Mouse (Mus musculus) right cerebral cortex, postnatal 10 days (tissue): ENCODE data around the gene Hhat.

ENCODE experiments used
- DNase-seq, 2 experiments: peaks; one replicate each; pipeline ENCODE4 v3.0.0; 2021; ENCODE audit warnings: low spot score in 2 of 2

The Hhat gene

GRCm38 (mm10) chr1:192497505-192497904 lies 273.5 kb downstream of the Hhat start:
- no peak for DNase-seq

- no peak for DNase-seq
Measured at GRCm38 (mm10) chr1:192489908-192490825, 280.9 kb downstream of the Hhat start.

GRCm38 (mm10) chr1:192487571-192487970 lies 283.5 kb downstream of the Hhat start:
- DNase-seq: no peak

DNA sequence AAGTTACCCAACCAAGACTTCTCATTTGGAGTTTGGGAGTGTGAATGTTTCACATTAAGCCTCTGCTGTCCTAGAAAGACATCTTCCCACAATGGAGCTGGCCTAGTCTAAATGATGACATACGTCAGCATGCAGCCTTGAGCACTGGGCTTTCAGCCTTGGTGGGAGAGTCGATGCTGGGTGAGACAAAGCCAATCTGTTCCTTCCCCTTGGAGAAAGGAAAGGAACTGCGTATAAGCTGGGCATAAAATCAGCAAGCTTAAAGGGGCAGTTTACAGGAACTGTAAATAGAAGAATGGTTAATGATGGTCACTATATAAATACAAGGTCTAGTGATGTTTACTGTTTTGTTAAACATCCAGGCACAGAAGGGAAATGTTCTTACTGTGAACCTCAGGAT lies 286.0 kb downstream of the Hhat start:
- DNase-seq: peak in 1 of 2 experiments; percentile 59

DNA sequence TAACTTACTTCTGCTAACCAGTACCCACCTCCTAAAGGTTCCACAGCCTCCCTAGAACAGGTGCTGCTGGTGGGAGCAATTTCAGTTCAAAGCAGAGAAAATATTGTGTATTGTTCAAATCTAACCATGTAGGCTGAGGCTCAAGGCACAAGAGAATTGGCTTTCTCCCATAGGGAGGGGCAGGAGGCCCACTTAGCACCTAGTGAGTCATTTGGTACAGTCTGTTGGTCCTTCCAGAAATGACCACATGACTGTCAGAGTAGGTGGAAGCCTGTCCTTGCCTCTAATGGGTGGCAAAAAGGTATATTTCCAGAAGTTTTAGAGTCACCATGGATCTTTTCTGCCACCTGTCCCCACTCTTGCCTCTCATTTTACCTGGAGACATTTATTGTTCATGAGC lies 289.6 kb downstream of the Hhat start:
- DNase-seq: no peak

DNA sequence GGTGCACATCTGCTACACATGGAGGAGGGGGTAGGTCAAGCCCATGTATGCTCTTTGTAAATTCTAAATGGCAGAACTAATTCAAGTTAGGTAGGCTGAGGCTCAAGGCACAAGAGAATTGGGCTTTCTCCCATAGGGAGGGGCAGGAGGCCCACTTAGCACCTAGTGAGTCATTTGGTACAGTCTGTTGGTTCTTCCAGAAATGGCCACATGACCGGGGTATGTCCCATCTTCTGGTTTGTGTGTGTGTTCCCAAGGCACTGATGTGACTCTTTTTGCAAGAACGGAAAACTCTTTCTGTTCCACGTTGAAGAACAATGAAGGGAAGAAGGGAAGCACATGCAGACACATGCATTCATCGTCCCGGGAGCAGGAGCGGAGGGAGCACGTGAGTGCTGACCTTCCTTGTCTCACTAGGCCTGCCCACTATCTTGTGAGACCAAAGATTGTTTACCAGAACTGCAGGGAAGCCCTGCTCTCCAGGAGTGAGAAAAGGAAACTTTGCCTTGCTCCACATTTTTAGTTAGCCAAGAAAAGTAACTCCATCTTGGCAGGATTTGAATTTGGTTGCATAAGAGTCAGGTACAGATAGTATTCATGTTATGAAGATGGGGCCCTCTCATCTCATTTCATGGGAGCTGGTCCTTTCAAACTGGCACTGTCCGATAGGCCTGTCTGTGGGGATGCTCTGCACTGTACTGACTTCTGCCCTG lies 290.8 kb downstream of the Hhat start:
- no peak for DNase-seq

DNA sequence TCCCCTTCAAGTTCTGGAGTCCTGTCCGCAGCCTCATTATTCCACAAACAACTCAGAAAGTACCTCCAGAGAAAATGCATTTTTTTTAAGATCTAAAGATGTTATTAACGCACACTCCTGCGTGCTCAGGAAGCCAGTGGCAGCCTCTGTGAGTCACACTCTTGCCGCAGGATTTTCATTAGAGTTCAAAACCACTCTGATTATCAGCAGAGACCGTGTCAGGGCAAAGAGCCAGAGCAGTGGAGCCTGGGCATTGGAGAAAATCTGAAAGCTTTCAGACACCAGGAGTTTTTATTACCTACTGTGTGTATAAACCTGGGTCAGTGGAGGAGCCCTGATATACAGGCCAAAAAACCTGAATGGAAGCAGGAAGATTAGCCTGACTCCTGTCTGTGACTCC lies 292.8 kb downstream of the Hhat start:
- DNase-seq: no peak

DNA sequence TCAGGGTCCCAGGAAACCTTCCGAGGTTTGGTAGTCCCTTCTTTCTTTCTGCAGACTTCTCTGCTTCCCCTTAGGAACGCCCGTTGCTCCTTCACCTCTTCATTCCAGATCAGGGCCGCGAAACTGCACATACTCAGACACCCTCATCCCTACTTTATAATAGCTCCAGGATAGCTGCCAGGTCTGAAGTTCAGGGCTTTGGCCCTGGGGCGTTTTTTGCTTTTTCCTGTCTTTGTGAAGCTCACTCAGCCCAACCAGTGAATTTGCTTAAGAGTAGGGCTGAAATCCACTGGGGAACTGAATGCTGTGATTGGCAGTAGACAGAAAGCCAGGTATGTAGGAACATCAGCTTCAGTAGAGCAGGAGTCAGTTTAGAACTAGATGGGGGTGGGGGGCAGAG lies 293.5 kb downstream of the Hhat start:
- DNase-seq: no peak

DNA sequence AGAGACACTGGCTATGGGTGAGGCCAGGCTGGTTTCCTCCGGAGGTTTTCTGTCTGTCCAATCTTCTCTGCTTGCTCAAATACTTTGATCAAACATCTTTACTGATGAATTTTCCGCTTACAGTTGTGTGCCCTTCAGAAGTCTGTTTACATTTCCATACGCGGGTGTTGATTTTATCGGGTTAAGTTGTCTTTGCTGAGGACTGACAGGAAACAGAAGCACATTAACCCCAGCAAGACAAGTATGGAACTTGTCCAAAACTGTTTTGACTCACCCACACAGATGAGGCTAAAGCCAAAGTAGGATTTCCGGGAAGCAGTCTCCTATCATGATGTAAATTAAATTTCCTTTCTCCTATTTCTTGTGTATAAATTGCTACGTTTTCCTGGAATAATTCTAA lies 294.3 kb downstream of the Hhat start:
- DNase-seq: no peak

- DNase-seq: no peak
Measured at GRCm38 (mm10) chr1:192473134-192473533, 297.9 kb downstream of the Hhat start.

DNA sequence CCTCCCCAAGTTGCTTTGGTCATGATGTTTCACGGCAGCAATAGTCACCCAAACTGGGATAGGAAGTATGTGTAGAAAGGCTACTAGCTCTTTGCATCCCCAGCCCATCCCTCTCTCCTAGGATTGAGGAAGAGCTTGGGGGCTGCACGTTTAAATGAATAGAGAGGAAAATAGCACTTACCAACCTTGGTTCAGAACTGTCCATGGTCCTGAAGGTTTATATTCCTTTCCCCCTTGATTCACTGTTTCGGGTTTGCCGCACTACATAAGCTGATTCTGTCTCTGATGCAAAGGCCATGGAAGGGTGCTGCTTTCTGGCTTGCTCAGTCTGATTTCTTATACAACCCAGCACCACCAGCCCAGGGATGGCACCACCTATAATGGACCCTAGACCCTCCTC lies 298.7 kb downstream of the Hhat start:
- DNase-seq: no peak

DNA sequence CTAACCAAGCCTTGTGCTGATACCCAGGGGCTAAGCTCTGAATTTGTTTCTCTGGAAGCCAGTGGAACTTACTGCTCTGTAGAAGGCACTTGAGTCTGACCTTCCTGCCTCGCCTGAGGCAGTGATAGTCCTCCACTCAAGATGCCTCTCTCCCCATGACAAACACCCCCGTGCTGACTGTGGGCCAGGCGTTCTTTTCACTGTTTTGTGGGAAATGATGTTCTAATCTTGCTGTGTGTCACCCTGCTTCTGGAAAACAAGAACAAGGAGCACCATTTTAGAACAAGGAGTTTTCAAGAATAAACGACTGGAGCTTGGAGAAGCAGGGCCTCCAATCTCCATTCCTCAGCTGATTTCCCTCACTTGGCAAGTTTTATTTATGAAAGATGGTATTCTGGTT lies 307.3 kb downstream of the Hhat start:
- DNase-seq: no peak

DNA sequence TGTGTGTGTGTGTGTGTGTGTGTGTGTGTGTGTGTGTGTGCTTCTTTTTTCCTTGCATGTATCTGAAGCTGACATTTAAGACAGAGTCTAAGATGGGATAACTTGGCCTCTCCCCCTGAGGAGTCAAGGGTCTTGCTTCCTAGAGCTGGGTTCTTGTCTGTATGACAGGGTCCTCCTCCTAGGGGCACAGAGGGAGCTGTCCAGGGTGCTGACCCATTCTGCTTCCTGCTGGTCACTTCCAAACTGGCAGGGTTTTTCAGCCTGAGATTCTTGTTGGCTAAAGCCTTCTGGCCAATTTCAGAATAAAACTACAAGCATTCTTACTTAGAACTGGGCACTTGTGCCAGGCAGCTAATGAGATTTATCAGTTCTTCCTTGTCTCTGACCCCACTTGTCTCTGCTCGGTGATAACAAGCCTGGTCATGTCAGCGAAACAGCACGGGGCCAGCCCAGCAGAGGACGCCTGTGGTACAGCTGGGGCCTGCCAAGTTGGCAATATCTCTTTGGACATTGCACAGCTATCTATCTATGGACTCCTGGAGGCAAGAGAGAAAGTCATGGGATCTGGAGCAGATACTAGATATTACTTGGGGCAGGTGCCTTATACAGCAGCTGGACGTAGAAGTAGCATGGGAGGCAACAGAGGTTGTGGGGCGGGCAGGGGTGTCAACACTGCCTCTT lies 313.4 kb downstream of the Hhat start:
- no peak for DNase-seq

DNA sequence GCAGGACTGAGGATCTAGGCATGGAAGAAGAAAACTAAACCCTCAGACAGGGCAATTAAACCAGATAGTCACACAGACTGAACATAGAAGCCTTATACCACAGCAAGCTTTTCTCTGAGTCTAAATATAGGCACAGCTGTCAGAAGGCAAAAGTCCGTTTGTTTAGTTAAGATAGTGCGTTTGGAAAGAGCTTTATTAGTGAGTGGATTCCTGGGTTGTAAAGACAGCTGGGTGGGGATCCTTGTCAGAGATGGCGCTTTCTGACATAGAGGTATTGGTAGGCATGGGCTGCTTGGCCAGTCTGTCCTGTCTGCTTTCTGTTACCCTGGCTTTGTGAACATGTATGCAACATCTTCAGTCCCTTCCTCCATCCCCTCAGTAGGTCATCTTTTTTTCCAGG lies 314.0 kb downstream of the Hhat start:
- DNase-seq: no peak

DNA sequence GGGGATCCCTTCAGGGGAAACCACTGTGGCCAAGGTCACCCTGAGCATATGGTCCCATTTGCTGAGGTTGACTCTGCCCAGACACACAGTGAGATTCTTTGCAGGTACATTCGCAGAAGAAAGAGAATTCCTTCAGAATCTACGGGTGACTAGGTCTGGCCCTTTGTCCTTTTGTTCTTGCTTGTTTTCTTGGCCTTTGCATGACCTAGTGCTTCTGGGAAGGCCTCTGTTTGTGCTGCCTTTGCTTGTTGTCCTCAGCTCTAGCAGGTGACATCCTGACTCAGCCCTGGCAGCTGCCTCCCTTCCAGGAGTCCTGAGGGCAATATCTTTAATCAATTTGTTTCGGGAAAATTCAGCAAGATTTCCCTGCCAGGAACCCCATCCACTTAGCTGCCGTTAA lies 316.0 kb downstream of the Hhat start:
- DNase-seq: no peak

GRCm38 (mm10) chr1:192454501-192454900 lies 316.5 kb downstream of the Hhat start:
- DNase-seq: no peak

- peak; percentile 59 to 77 for DNase-seq
Measured at GRCm38 (mm10) chr1:192451722-192452121, 319.3 kb downstream of the Hhat start.

GRCm38 (mm10) chr1:192450425-192450824 lies 320.6 kb downstream of the Hhat start:
- DNase-seq: no peak

GRCm38 (mm10) chr1:192449572-192450351 lies 321.3 kb downstream of the Hhat start:
- no peak for DNase-seq

DNA sequence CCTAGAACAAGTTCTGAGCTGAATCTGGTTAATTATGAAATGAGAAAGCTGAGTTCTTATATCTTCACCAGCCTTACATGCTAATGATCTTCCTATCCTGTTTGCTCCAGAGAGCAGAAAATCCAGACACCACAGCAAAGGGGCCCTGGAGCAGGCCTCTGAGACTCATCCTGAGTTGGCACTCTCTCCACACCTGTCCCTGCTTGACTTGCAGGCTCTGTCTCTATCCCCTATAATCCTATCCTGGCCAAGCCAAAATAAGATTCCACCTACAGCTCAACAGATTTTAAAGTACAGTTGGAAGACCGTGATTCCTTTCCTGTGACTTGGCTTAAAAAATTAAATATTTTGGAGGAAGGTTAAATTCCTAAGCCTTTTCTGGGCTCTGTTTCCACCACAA lies 322.5 kb downstream of the Hhat start:
- DNase-seq: no peak

DNA sequence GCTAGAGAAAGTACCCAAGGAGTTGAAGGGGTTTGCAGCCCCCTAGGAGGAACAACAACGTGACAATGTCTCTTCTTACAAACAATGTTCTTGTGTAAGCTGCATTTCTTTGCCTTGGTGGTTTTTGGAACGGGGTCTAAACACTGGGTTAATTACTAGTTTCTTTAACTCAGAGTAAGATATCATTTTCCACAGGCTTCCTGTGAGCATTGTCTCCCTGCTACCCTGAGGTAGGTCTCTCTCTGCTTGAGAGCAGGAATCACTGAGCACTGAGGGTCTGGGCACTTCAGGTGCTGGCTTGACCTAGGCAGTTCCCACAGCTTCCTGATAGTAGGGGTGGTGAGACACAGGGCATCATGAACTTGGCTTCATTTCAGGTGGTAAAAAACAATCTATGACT lies 323.4 kb downstream of the Hhat start:
- no peak for DNase-seq
